Comparison of ENCODE assay signal across 24 mouse cellular contexts in the genomic region with DNA sequence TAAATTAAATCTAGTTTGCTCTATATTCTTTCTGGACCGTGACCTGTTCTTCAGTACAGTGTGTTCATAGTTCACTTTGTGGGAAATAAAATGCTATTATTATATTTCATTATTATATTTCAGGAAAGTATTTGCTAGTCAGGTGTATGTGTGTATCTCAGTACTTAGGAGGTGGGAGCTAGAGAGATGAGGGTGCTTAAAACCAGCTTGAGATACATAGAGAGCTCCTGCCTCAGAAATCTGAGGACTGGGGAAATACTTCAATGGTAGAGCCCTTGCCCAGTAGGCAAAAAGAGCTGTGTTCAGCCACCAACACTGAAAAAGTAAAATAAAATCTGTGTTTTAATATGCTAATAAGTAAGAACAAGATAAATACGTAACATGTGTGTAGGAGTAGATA. TPM values are rescaled to one million over a fixed set of nuclear protein-coding genes. Genes with fewer than 3 reads are reported as not detected.
"Had no signal": no experiment of that assay in that cellular context is flagged by ENCODE, and none has a peak within 500 bp of the region (broad histone marks: within the 10 kb centered on the region; RNA-seq: fewer than 3 reads in every experiment).

No protein-coding gene starts in this region.

- H3K27ac ChIP-seq: kidney, embryonic 15.5 days; limb, embryonic 12.5 days; limb, embryonic 15.5 days; liver, embryonic 14.5 days had no signal

- ATAC-seq: liver, postnatal 0 days had no signal

- H3K4me3 ChIP-seq: kidney, embryonic 15.5 days; limb, embryonic 12.5 days; limb, embryonic 15.5 days had no signal

- H3K9ac ChIP-seq: kidney, embryonic 15.5 days; limb, embryonic 12.5 days; limb, embryonic 15.5 days; liver, embryonic 14.5 days; liver, postnatal 0 days had no signal

- DNase-seq: kidney, postnatal 10 days; left cerebral cortex, postnatal 4 days; liver, postnatal 0 days; midbrain, embryonic 14.5 days; thymus, adult 18-20 months; thymus, postnatal 36 days had no signal

- H3K27me3 ChIP-seq: kidney, embryonic 15.5 days; limb, embryonic 12.5 days; limb, embryonic 15.5 days had no signal

- H3K4me2 ChIP-seq: kidney, embryonic 15.5 days; limb, embryonic 12.5 days; limb, embryonic 15.5 days; liver, embryonic 11.5 days; midbrain, embryonic 11.5 days had no signal

- H3K9me3 ChIP-seq: kidney, embryonic 15.5 days; limb, embryonic 12.5 days; limb, embryonic 15.5 days had no signal

- H3K4me1 ChIP-seq: limb, embryonic 15.5 days had no signal

RNA-seq across cellular contexts. Expression of a gene that starts 6.2 kb away (rescaled TPM):
- total RNA-seq: layer of hippocampus, adult 8-10 months; layer of hippocampus, postnatal 14 days; left cerebral cortex, postnatal 14 days; left cerebral cortex, postnatal 4 days; megakaryocyte progenitor cell, adult 5-6 weeks; megakaryocyte-erythroid progenitor cell, adult 5-6 weeks; midbrain, postnatal 0 days had no signal
- polyA plus RNA-seq: liver, embryonic 11.5 days; liver, embryonic 14.5 days; liver, postnatal 0 days; midbrain, embryonic 11.5 days; midbrain, embryonic 14.5 days; midbrain, postnatal 0 days; neural tube, embryonic 11.5 days; small intestine, adult 2 months; spleen, adult 2 months; testis, adult 2 months had no signal

RNA-seq across cellular contexts. Expression of a gene that starts 59.1 kb away (rescaled TPM):
- total RNA-seq: left cerebral cortex, adult 8-10 months; left cerebral cortex, postnatal 14 days; megakaryocyte progenitor cell, adult 5-6 weeks; megakaryocyte-erythroid progenitor cell, adult 5-6 weeks had no signal
- polyA plus RNA-seq: liver, postnatal 0 days; neural tube, embryonic 11.5 days; small intestine, adult 2 months; testis, adult 2 months; urinary bladder, adult 2 months had no signal
